Mouse (Mus musculus): ENCODE measurements around the gene Ppp1r36. TPM values are rescaled to one million over a fixed set of nuclear protein-coding genes. Genes with fewer than 3 reads are reported as not detected.

The Ppp1r36 gene
- polyA plus RNA-seq, 1 experiment from 2014 or later = 3.7 TPM

- H3K9ac ChIP-seq (ENCODE audit: low read depth, low read length) = no peak overlapping the region
- H3K4me3 ChIP-seq (ENCODE audit: low read depth, low read length) = no peak overlapping the region; the same call in none of the 2 replicates
- no peak for ATAC-seq (replicated peaks; ENCODE audit: insufficient number of reproducible peaks, low FRiP score, low TSS enrichment)
- WGBS (ENCODE audit: insufficient replicate concordance) = 76% methylated on average over 5 of the region's 7 CpGs
- no peaks in the 10 kb centered on the region for H3K9me3 ChIP-seq (replicated peaks; ENCODE audit: control insufficient read depth, low read length)
- peak overlapping the region; percentile 95; the same call in 1 of the 2 replicates for H3K4me2 ChIP-seq
- H3K27ac ChIP-seq (ENCODE audit: low read depth, low read length) = peak overlapping the region; percentile 100; the same call in 1 of the 2 replicates
- no peaks in the 10 kb centered on the region for H3K27me3 ChIP-seq (ENCODE audit: control insufficient read depth, insufficient read depth, low read length)
- no peaks in the 10 kb centered on the region for H3K36me3 ChIP-seq (ENCODE audit: control insufficient read depth, insufficient read depth, low read length)
- peaks cover 40% of the 10 kb centered on the region for H3K4me1 ChIP-seq (ENCODE audit: control insufficient read depth, insufficient read depth, low read length)
Observed at GRCm38 (mm10) chr12:76372881-76373818, 44.2 kb upstream of the Ppp1r36 start.

- Histone ChIP-seq H3K9me3 (replicated peaks; ENCODE audit: control insufficient read depth, low read length) (no peaks in the 10 kb centered on the region), H3K27me3 (ENCODE audit: control insufficient read depth, insufficient read depth, low read length) (no peaks in the 10 kb centered on the region), H3K27ac (ENCODE audit: low read depth, low read length) (no peak overlapping the region), H3K36me3 (ENCODE audit: control insufficient read depth, insufficient read depth, low read length) (no peaks in the 10 kb centered on the region), H3K9ac (ENCODE audit: low read depth, low read length) (no peak overlapping the region), H3K4me1 (ENCODE audit: control insufficient read depth, insufficient read depth, low read length) (peaks cover 39% of the 10 kb centered on the region), H3K4me2 (no peak overlapping the region), H3K4me3 (ENCODE audit: low read depth, low read length) (no peak overlapping the region)
- WGBS (ENCODE audit: insufficient replicate concordance) = 64% methylated on average over 6 of the region's 6 CpGs
- no peak for ATAC-seq (replicated peaks; ENCODE audit: insufficient number of reproducible peaks, low FRiP score, low TSS enrichment)
Observed at GRCm38 (mm10) chr12:76373991-76374390, 43.3 kb upstream of the Ppp1r36 start.

GRCm38 (mm10) chr12:76374911-76375310 is 42.4 kb upstream of the Ppp1r36 start:
- Histone ChIP-seq H3K9ac (ENCODE audit: low read depth, low read length) (no peak overlapping the region), H3K4me2 (peak overlapping the region; percentile 18; the same call in 1 of the 2 replicates), H3K4me1 (ENCODE audit: control insufficient read depth, insufficient read depth, low read length) (peaks cover 42% of the 10 kb centered on the region), H3K27me3 (ENCODE audit: control insufficient read depth, insufficient read depth, low read length) (no peaks in the 10 kb centered on the region), H3K4me3 (ENCODE audit: low read depth, low read length) (no peak overlapping the region), H3K36me3 (ENCODE audit: control insufficient read depth, insufficient read depth, low read length) (no peaks in the 10 kb centered on the region), H3K27ac (ENCODE audit: low read depth, low read length) (peak overlapping the region; percentile 35; the same call in 1 of the 2 replicates), H3K9me3 (replicated peaks; ENCODE audit: control insufficient read depth, low read length) (no peaks in the 10 kb centered on the region)
- WGBS (ENCODE audit: insufficient replicate concordance) = 75% methylated on average over 4 of the region's 4 CpGs
- ATAC-seq (replicated peaks; ENCODE audit: insufficient number of reproducible peaks, low FRiP score, low TSS enrichment) = no peak

DNA sequence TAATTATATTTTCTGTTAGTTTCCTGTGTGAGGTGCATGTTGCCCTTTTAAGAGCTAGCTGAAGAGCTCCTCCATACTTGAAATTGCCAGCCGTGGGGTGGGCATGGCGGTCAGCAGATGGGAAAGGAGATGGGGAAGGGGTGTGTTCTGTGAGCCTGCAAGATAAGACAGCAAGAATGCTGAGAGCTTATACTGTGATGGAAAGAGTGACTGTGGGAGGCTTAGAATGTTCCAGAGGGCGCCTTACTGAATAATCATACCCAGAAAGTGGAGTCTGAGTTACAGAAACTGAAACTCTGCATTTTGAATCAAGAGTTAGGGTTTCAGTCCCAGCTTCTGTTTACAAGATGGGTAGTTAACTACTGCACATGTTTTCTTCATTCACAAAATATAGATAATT is 41.8 kb upstream of the Ppp1r36 start:
- Histone ChIP-seq H3K27ac (ENCODE audit: low read depth, low read length) (peak overlapping the region; percentile 13; the same call in 1 of the 2 replicates), H3K9me3 (replicated peaks; ENCODE audit: control insufficient read depth, low read length) (no peaks in the 10 kb centered on the region), H3K4me1 (ENCODE audit: control insufficient read depth, insufficient read depth, low read length) (peaks cover 46% of the 10 kb centered on the region), H3K9ac (ENCODE audit: low read depth, low read length) (no peak overlapping the region), H3K36me3 (ENCODE audit: control insufficient read depth, insufficient read depth, low read length) (no peaks in the 10 kb centered on the region), H3K4me2 (peak overlapping the region; percentile 27), H3K4me3 (ENCODE audit: low read depth, low read length) (no peak overlapping the region), H3K27me3 (ENCODE audit: control insufficient read depth, insufficient read depth, low read length) (no peaks in the 10 kb centered on the region)
- no peak for ATAC-seq (replicated peaks; ENCODE audit: insufficient number of reproducible peaks, low FRiP score, low TSS enrichment)
- 28% methylated on average over 3 of the region's 3 CpGs for WGBS (ENCODE audit: insufficient replicate concordance)

DNA sequence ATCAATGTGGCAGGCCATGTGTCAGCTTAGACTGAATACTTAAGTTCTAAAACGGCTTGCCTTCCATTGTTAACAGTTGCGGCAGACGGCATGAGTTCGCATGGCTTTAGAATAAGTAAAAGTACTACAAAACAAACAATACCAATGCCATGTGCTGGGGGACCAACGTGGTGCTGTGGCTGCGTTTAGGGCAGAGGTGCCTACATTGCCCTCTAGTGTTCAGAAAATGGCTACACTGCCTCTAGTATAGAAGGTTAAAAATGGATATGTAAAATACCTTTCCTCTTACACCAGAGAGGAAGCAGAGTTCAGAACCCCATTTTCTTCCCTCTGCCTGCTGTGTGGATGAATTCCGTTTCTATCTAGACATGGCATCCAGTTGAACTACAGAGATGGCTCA is 40.7 kb upstream of the Ppp1r36 start:
- Histone ChIP-seq H3K4me1 (ENCODE audit: control insufficient read depth, insufficient read depth, low read length) (peaks cover 46% of the 10 kb centered on the region), H3K4me2 (no peak overlapping the region), H3K27me3 (ENCODE audit: control insufficient read depth, insufficient read depth, low read length) (no peaks in the 10 kb centered on the region), H3K9me3 (replicated peaks; ENCODE audit: control insufficient read depth, low read length) (no peaks in the 10 kb centered on the region), H3K4me3 (ENCODE audit: low read depth, low read length) (no peak overlapping the region), H3K36me3 (ENCODE audit: control insufficient read depth, insufficient read depth, low read length) (no peaks in the 10 kb centered on the region), H3K9ac (ENCODE audit: low read depth, low read length) (no peak overlapping the region), H3K27ac (ENCODE audit: low read depth, low read length) (no peak overlapping the region)
- 44% methylated on average over 7 of the region's 7 CpGs for WGBS (ENCODE audit: insufficient replicate concordance)
- no peak for ATAC-seq (replicated peaks; ENCODE audit: insufficient number of reproducible peaks, low FRiP score, low TSS enrichment)

- 87% methylated on average over 6 of the region's 6 CpGs for WGBS (ENCODE audit: insufficient replicate concordance)
- no peak overlapping the region for H3K27ac ChIP-seq (ENCODE audit: low read depth, low read length)
- ATAC-seq (replicated peaks; ENCODE audit: insufficient number of reproducible peaks, low FRiP score, low TSS enrichment) = no peak
- no peak overlapping the region for H3K4me2 ChIP-seq
- no peaks in the 10 kb centered on the region for H3K36me3 ChIP-seq (ENCODE audit: control insufficient read depth, insufficient read depth, low read length)
- H3K27me3 ChIP-seq (ENCODE audit: control insufficient read depth, insufficient read depth, low read length) = no peaks in the 10 kb centered on the region
- no peak overlapping the region for H3K4me3 ChIP-seq (ENCODE audit: low read depth, low read length)
- H3K9me3 ChIP-seq (replicated peaks; ENCODE audit: control insufficient read depth, low read length) = no peaks in the 10 kb centered on the region
- H3K4me1 ChIP-seq (ENCODE audit: control insufficient read depth, insufficient read depth, low read length) = peaks cover 44% of the 10 kb centered on the region
- no peak overlapping the region for H3K9ac ChIP-seq (ENCODE audit: low read depth, low read length)
Observed at GRCm38 (mm10) chr12:76377059-76377458, 40.3 kb upstream of the Ppp1r36 start.

- Histone ChIP-seq H3K9ac (ENCODE audit: low read depth, low read length) (no peak overlapping the region), H3K4me1 (ENCODE audit: control insufficient read depth, insufficient read depth, low read length) (peaks cover 38% of the 10 kb centered on the region), H3K9me3 (replicated peaks; ENCODE audit: control insufficient read depth, low read length) (no peaks in the 10 kb centered on the region), H3K4me3 (ENCODE audit: low read depth, low read length) (no peak overlapping the region), H3K4me2 (no peak overlapping the region), H3K36me3 (ENCODE audit: control insufficient read depth, insufficient read depth, low read length) (no peaks in the 10 kb centered on the region), H3K27ac (ENCODE audit: low read depth, low read length) (no peak overlapping the region), H3K27me3 (ENCODE audit: control insufficient read depth, insufficient read depth, low read length) (no peaks in the 10 kb centered on the region)
- 87% methylated on average over 3 of the region's 3 CpGs for WGBS (ENCODE audit: insufficient replicate concordance)
- no peak for ATAC-seq (replicated peaks; ENCODE audit: insufficient number of reproducible peaks, low FRiP score, low TSS enrichment)
Observed at GRCm38 (mm10) chr12:76377726-76378125, 39.6 kb upstream of the Ppp1r36 start.

DNA sequence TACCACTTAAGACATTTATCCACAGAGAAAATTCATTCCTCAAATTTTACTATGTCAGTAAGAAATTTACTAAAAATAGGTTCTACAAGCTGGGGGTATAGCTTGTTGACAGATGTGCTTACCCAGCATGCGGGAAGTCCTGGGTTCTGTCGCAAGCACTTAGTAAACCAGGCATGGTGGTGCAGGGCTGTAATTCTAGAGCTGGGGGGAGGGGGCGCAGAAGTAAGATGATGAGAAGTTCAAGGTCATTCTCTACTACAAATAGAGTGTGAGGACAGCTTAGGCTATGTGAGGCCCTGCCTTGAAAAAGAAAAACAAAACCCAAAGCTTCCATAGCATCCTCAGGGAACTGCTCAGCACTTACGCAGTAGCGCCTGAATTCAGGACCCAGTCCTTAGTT is 38.8 kb upstream of the Ppp1r36 start:
- no peak for ATAC-seq (replicated peaks; ENCODE audit: insufficient number of reproducible peaks, low FRiP score, low TSS enrichment)

More for the DNA sequence above, 38.8 kb upstream of the Ppp1r36 start:
- Histone ChIP-seq H3K4me2 (peak overlapping the region; percentile 2; the same call in 1 of the 2 replicates), H3K27ac (ENCODE audit: low read depth, low read length) (peak overlapping the region; percentile 75), H3K36me3 (ENCODE audit: control insufficient read depth, insufficient read depth, low read length) (no peaks in the 10 kb centered on the region), H3K9me3 (replicated peaks; ENCODE audit: control insufficient read depth, low read length) (no peaks in the 10 kb centered on the region), H3K4me3 (ENCODE audit: low read depth, low read length) (no peak overlapping the region), H3K27me3 (ENCODE audit: control insufficient read depth, insufficient read depth, low read length) (no peaks in the 10 kb centered on the region), H3K9ac (ENCODE audit: low read depth, low read length) (no peak overlapping the region), H3K4me1 (ENCODE audit: control insufficient read depth, insufficient read depth, low read length) (peaks cover 32% of the 10 kb centered on the region)
- 64% methylated on average over 5 of the region's 5 CpGs for WGBS (ENCODE audit: insufficient replicate concordance)

Data from heart, embryonic 11.5 days (tissue).